32 mouse cellular contexts compared by ENCODE assay signal in the genomic region with DNA sequence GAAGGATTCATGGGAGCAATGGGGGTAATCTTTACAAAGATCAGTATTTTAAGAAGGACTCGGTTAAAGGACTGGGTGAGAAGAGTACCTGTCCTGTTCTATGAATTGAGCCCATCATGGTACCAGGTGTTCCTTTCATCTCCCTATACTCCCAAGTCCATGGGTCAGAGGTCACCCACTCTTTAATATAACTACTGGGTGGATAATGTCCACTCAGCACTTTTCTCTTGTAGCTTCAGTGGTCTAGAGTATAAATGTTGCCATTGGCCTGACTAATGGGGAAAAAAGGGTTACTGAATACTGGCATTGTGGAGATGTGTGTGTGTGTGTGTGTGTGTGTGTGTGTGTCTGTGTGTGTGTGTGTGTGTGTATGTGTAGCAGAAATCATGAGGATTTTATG.
"Had no signal": no experiment of that assay in that cellular context is flagged by ENCODE, and none has a peak within 500 bp of the region (broad histone marks: within the 10 kb centered on the region; RNA-seq: fewer than 3 reads in every experiment).

No protein-coding gene starts in this region.

- H3K4me1 ChIP-seq: heart, embryonic 10.5 days; heart, embryonic 13.5 days; heart, embryonic 15.5 days; hindbrain, embryonic 10.5 days; hindbrain, embryonic 12.5 days; hindbrain, embryonic 15.5 days; intestine, embryonic 15.5 days; kidney, embryonic 15.5 days had no signal

- H3K27me3 ChIP-seq: heart, embryonic 12.5 days; heart, embryonic 13.5 days; heart, embryonic 15.5 days; hindbrain, embryonic 12.5 days; hindbrain, embryonic 13.5 days; hindbrain, embryonic 15.5 days; intestine, embryonic 15.5 days; kidney, embryonic 15.5 days had no signal

- H3K36me3 ChIP-seq: heart, embryonic 10.5 days; heart, embryonic 12.5 days; heart, embryonic 13.5 days; heart, embryonic 15.5 days; hindbrain, embryonic 10.5 days; hindbrain, embryonic 12.5 days; hindbrain, embryonic 13.5 days; hindbrain, embryonic 15.5 days; intestine, embryonic 15.5 days; kidney, embryonic 15.5 days had no signal

- H3K27ac ChIP-seq: heart, embryonic 10.5 days; heart, embryonic 13.5 days; heart, embryonic 15.5 days; hindbrain, embryonic 10.5 days; hindbrain, embryonic 12.5 days; hindbrain, embryonic 14.5 days; hindbrain, embryonic 15.5 days; hindbrain, postnatal 0 days; intestine, embryonic 15.5 days; kidney, embryonic 15.5 days; kidney, postnatal 0 days; layer of hippocampus, adult 2 months; left cerebral cortex, adult 2 months had no signal

- H3K4me2 ChIP-seq: heart, embryonic 11.5 days; heart, embryonic 12.5 days; heart, embryonic 13.5 days; heart, embryonic 15.5 days; hindbrain, embryonic 12.5 days; hindbrain, embryonic 13.5 days; hindbrain, embryonic 14.5 days; hindbrain, embryonic 15.5 days; intestine, embryonic 15.5 days; kidney, embryonic 15.5 days had no signal

- H3K4me3 ChIP-seq: heart, embryonic 10.5 days; heart, embryonic 12.5 days; heart, embryonic 13.5 days; heart, embryonic 15.5 days; hindbrain, embryonic 10.5 days; hindbrain, embryonic 12.5 days; hindbrain, embryonic 13.5 days; hindbrain, embryonic 15.5 days; intestine, embryonic 15.5 days; kidney, embryonic 15.5 days; layer of hippocampus, adult 2 months; left cerebral cortex, adult 2 months had no signal

- H3K9me3 ChIP-seq: heart, embryonic 10.5 days; heart, embryonic 12.5 days; heart, embryonic 13.5 days; heart, embryonic 15.5 days; hindbrain, embryonic 10.5 days; hindbrain, embryonic 12.5 days; hindbrain, embryonic 13.5 days; hindbrain, embryonic 15.5 days; intestine, embryonic 15.5 days; kidney, embryonic 15.5 days had no signal

- DNase-seq: heart, postnatal 10 days; heart, postnatal 14 days; heart, postnatal 36 days; heart, postnatal 4 days; kidney, adult 11 months; kidney, adult 18-20 months; kidney, adult 2 months; kidney, adult 8-10 months; kidney, adult 9 months; kidney, postnatal 10 days; kidney, postnatal 14 days; kidney, postnatal 25 days; kidney, postnatal 36 days; kidney, postnatal 4 days; layer of hippocampus, adult 9-11 months; layer of hippocampus, postnatal 36 days had no signal

- H3K9ac ChIP-seq: heart, embryonic 12.5 days; heart, embryonic 13.5 days; heart, embryonic 15.5 days; hindbrain, embryonic 12.5 days; hindbrain, embryonic 13.5 days; hindbrain, embryonic 14.5 days; hindbrain, embryonic 15.5 days; intestine, embryonic 15.5 days; kidney, embryonic 15.5 days had no signal
